ENCODE assay signal across 11 mouse cellular contexts in the genomic region with DNA sequence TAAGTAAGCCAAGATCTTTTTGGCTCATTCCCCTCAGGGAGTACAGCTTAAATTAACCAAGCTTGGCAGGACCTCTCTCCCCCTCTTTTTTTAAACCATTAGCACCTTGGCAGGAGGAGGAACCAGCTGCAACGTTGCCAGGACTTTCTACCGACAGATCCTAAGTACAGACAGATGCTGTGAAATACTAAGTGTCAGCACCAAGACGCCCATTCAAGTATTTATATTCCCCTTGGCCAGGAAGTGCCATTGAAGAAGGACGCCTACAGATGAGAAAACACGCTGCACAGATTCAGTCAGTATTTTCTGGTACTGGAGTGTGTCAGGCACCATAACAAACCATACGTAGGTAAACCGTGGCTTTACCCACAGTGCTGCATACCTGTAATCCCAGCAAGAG. TPM values are rescaled to one million over a fixed set of nuclear protein-coding genes. Genes with fewer than 3 reads are reported as not detected.
DNase-seq lines count a peak whose midpoint lies in the region; ATAC-seq and TF ChIP-seq lines count a peak whose summit lies in the region.
"Had no signal": no experiment of that assay in that cellular context is flagged by ENCODE, and none has a peak within 500 bp of the region (broad histone marks: within the 10 kb centered on the region; RNA-seq: fewer than 3 reads in every experiment).

No protein-coding gene starts in this region.

- peak; percentile 98 for ATAC-seq in frontal cortex, adult (ENCODE audit: low TSS enrichment)
- no peak for ATAC-seq in CD4-positive, CD25-positive, alpha-beta regulatory T cell, adult 4 months

- no peak for TF ChIP-seq CTCF in brain, embryonic 14.5 days (IDR thresholded peaks at IDR 0.05; ENCODE audit: borderline replicate concordance, extremely low read depth, insufficient read depth, insufficient read length)

- DNase-seq in frontal cortex, postnatal 10 days (ENCODE audit: low spot score in 2 of 2): no peak
- DNase-seq in brain, embryonic 14.5 days (ENCODE audit: low read depth): peak; percentile 88
- peak; percentile 53 for DNase-seq in gastrocnemius, postnatal 10 days
- DNase-seq in right cerebral cortex, adult 18-20 months: peak; percentile 72
- DNase-seq in MN1 (ENCODE audit: low spot score): no peak
- DNase-seq in spleen, postnatal 10 days (ENCODE audit: low spot score in 2 of 2): no peak
- DNase-seq: cerebellum, postnatal 36 days; layer of hippocampus, postnatal 36 days; spleen, adult 18-20 months had no signal

- no peak for TF ChIP-seq POLR2A in brain, embryonic 14.5 days (IDR thresholded peaks at IDR 0.05; ENCODE audit: borderline replicate concordance, extremely low read depth, insufficient read depth, insufficient read length, poor library complexity, severe bottlenecking)

RNA-seq across cellular contexts. Expression of a gene that starts 40.9 kb away (rescaled TPM):
- 9.3 and 11.5 TPM in 2 replicates for polyA plus RNA-seq in brain, embryonic 14.5 days (2012; rRNA removed)
- total RNA-seq in gastrocnemius, postnatal 10 days (2021): 1 to 10 TPM; 4.1 to 5.7 TPM
- polyA plus RNA-seq in CD4-positive, CD25-positive, alpha-beta regulatory T cell, adult 4 months (2017; shearing (Covaris generic)): 10 to 100 TPM; 11.0 to 11.8 TPM

RNA-seq across cellular contexts. Expression of a gene that starts 58.0 kb away (rescaled TPM):
- 6,510 and 8,462 TPM in 2 replicates for polyA plus RNA-seq in brain, embryonic 14.5 days (2012; rRNA removed)
- total RNA-seq in gastrocnemius, postnatal 10 days (2021): 1,000 to 10,000 TPM; 2,370 to 3,141 TPM
- polyA plus RNA-seq in CD4-positive, CD25-positive, alpha-beta regulatory T cell, adult 4 months (2017; shearing (Covaris generic)): over 10,000 TPM; 10,256 to 11,102 TPM

Comparison
In these comparisons a context has a peak if more than half of its experiments do, and no peak if none do; other contexts are left out.
1. DNase-seq: peak in brain, embryonic 14.5 days (single experiment), gastrocnemius, postnatal 10 days (single experiment) and right cerebral cortex, adult 18-20 months (single experiment); none in frontal cortex, postnatal 10 days (0 of 2), MN1 (single experiment) and spleen, postnatal 10 days (0 of 2).